Mouse (Mus musculus) retina, embryonic 14.5 days (tissue): Measurements from ENCODE around the gene Nhs.

Source experiments
- DNase-seq: peaks from one replicate; pipeline ENCODE4 v3.0.0-alpha.2; 2015; ENCODE audit warnings: low spot score

The Nhs gene

DNA sequence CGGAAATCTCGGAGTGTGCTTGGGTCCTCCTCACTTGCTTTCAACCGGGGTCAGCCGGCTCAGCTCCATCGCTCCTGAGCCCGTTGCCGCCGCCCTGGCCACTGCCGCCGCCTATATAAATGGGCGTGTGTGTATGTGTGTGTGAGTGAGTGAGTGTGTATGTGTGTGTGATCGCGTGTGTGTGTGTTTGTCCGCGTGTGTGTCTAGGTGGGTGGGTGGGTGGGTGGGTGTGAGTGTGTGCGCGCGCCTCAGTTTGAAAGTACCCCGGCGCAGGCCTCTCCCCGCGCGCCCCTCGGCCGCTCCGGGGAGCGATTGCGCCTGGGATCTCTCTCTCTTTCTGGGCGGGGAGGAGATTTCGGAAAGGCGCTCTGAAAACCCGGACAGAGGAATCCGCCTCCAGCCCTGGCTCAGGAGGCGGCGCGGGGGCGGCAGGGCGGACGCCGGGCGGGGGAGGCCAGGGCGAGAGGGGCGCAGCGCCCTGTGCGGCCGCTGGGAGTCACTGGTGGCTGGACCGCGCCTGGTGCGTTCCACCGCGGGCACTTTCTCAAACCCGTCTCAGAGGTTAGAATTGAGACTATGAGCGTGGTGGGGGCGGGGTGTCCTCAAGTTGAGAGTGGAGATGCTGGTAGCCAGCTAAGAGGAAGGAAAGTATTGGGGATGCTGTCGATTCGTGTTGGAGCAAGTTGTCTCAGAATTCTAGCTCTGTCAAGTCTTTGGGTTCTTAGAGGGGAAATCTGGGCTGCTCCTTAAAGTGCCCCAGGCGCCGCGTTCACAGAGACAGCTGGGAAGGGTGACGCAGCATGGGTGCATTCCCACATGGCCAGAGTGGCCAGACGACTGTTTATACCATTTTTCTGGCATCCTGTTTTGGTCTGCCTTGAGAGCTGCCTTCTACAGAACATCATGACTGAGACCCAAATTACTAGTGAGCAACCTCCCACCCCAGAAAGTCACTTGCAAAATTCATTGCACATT, at the start of gene Nhs:
Gene Nhs (minus strand): TSS at position 94 of the 975 bp plus-strand sequence.
- DNase-seq: peak; percentile 86

DNA sequence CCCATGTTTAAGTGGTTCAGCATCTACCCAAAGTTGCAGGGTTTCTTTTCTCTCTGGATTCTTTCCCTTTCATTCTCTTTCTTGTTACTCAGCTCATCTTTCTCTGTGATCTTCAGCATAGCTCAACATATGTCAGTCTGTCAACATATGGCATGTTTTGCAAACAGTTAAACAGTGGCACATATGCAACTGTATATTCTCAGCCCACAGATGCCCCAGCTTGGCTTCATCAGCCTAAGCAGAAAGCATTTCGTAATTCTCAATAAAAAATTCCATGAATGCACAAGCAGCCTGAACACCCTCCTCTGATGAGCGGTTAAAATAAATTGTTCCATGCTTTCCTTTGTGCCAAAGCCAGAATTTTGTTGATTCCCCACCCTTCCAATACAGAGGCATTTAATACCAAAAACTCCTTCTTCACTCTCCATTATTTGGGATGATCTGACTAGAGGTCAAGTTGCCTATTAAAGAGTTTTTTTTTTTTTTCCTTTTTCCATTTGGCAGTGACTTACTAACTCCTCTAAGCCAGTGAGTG, 46.9 kb upstream of the Nhs start:
- no peak for DNase-seq

- DNase-seq: peak; percentile 38
These were observed 540 bp downstream of the Nhs start for GRCm38 (mm10) chrX:162158743-162159636.

DNA sequence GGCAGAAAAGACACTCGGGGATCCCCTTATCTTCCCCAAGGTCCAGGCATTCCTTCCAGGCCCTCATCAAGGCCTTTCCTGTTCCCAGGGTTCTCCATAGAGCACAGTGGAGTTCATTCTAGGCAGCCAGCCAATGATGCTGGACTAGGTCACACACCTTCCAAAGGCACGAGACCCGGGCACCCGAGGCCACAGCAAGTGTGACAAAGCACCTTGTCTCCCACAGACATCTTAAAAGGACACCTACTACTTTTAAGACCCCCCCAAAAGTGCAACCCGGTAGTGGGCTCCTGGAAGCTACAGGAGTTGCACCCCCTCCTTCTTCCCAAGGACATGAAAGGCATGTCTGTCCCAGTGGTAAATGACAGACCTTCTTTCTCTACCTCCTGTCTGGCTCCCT, 1.4 kb downstream of the Nhs start:
- DNase-seq: no peak

DNA sequence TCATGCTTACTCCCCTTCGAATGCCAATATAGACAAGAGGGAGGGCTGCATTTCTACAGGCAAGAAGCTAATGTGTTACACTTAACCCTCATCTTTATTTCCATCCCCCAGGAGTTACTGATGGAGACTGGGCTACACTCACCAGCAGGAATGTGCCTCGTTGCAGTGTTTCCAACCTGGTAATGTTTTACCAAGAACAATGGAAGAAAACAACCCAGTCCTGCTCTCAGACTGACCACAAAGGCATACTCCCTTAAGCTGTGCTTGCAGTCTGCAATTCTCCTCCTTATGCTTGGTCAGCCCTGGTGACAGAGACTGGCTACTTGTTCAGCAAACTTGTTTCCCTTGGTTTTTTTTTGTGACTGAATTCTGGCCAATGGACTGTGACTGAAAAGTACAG, 21.7 kb downstream of the Nhs start:
- DNase-seq: no peak

DNA sequence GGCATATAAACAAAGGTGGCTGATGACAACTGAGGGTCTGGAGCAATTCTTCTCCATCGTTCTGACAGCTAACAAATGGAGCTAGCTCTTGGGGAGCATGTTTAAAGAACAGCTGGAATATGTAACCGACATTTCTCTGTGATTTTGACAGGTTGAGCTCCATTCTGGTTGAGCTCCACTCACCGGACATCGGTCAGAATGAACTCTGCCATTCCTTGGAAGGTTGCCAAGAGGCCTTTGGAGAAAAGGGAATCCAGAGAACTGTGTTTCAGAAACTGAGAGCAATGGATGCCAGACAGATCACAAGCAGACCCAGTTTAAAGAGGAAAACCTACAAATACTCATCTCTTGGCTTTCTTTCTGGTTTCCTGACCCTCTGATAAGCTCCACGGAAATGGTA, 46.3 kb downstream of the Nhs start:
- no peak for DNase-seq

GRCm38 (mm10) chrX:162102802-162103434, 56.6 kb downstream of the Nhs start:
- DNase-seq: no peak

DNA sequence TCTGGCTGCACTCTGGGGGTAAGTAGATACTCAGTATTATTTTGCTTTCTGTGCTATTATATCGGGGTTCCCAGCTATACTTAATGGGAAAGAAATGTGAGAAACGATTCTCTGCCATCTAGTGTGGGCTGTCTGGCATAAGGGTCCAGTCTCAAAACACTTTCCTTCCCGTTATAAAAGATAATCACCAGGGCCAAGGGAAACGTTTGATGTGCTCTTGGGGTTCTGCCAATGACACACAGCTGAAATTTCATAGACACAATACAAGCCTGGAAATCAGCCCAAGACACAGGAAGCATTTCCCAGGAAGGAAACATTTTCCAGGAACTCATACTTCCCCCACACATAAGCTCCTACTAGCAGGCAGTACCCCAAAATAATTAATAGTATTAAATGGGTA, 61.2 kb downstream of the Nhs start:
- DNase-seq: no peak

GRCm38 (mm10) chrX:162087291-162087690, 72.2 kb downstream of the Nhs start:
- DNase-seq: peak; percentile 41

DNA sequence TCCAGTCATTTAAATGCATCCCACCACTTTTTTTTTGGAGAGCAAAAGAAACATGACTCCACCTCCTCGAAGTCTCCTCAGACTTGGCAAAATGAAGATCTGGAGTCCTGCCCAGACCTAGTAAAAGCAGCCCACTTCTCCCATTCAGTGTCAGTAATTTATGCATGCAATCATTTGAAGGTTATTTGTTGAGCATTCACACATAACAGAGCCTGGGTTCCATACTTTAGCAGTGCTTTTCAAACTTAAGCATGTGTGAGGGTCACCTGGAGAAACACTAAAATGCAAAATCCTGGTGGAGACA, 73.7 kb downstream of the Nhs start:
- DNase-seq: no peak

DNA sequence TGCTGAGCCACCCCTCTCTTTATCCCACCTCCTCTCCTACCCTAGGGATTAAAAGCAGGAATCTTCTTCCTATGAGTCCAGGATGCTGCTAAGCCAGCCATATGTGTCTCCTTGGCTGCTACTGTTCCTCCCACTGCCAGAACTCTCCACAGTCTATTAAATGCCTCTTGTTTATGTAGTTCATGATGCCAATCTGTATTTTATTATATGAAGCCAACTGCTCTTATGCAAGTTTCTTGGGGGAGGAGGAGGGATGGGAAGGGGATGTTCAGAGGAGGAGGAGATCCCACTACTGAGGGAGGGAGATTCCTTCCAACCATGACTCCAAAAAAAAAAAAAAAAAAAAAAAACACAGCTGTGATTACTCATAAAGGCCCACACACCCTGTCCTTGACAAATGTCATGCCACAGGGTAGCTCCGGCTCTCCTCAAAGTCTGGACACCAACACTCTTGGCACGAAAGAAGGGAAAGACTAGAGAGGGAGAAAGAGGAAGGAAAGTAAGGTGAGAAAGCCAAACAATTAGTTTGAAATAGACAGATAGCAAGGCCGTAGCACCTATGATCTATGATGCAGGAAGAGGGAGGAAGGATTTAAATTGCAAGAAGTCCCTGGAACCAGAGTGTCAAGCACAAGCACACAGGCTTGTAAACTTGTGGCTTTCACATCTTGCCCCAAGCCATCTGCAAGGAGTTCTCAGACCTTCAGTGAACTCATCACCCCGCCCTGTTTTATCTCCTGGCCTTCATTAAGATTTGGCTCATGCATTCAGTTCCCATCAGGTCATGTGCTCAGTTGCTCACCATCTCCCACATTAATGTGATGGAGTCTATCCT, 74.3 kb downstream of the Nhs start:
- no peak for DNase-seq

DNA sequence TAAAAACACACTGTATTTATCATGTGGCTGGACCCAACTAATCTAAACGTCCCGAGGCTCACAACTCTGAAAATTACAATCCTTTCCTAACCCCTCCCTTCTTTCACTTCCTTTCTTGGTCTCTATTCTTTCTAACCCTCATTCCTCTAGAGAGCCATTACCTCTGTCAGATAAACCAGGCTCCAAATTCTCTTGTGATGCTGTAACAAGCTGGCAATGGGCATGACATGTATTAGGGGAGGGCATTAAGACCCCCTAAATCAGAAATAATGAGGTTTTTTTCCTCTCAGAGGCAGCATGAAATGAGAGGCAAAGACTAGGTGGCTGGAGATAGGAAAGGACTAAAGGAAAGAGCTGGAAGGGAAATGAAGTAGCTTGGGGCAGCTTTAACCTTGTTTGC, 96.4 kb downstream of the Nhs start:
- no peak for DNase-seq

DNA sequence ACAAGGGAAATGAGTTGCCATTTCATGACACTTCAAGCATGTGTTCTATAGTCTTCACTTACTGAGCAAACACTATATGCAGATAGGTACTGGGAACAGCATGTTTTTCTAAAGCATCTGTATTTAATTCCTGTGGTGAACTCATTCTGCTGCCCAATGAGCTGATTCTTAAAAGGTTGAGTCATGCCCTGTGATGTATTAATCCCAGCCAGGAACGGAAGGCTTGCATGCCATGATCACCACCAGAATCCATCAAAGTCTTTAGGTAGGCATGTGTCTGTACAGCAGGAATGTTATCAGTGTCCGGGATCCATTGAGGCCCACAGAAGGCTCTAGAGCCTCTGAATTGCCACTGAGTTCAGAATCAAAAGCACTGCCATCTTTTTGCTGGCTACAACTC, 103.9 kb downstream of the Nhs start:
- no peak for DNase-seq

DNA sequence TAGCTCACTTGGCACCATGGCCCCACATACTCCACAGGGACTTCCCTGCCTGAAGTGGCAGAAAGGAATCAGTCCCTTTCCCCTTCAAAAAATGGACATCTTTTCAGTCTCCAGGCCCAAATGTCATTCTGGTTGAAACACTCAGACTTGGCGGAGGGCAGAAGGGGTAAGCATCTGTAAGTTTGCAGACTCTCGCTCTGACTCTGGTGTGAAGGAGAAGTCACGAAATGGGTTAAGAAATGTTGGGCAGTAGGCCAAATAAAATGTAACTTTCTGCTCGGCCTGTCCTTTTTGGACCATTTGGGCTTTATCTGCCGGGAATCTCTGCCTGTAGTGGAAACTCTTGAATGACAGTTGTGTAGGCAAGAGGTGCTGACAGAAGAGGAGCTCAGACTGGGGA, 106.0 kb downstream of the Nhs start:
- no peak for DNase-seq

- DNase-seq: no peak
These were observed 107.0 kb downstream of the Nhs start for GRCm38 (mm10) chrX:162052534-162052933.

GRCm38 (mm10) chrX:162049616-162050015, 109.9 kb downstream of the Nhs start:
- no peak for DNase-seq

DNA sequence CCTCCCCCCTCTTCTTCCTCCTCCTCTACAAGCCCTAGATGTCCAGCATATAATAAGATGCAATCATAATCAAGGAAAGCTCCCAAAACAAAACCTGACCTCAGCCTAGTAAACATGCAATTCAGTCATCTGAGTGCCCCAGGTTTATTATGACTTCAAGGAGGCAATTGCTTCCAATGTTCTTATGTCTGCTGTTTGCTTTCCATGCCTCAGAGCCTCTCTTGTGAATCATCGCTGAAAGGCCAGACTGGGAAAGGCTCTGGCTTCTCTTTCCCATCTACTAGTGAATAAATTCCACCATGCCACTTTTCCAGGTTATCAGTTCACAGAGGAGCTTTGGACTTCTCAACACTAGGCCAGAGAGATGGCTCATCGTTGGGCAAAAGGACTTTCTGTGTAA, 114.0 kb downstream of the Nhs start:
- DNase-seq: no peak

- DNase-seq: peak; percentile 35
These were observed 115.4 kb downstream of the Nhs start for GRCm38 (mm10) chrX:162044109-162044508.

DNA sequence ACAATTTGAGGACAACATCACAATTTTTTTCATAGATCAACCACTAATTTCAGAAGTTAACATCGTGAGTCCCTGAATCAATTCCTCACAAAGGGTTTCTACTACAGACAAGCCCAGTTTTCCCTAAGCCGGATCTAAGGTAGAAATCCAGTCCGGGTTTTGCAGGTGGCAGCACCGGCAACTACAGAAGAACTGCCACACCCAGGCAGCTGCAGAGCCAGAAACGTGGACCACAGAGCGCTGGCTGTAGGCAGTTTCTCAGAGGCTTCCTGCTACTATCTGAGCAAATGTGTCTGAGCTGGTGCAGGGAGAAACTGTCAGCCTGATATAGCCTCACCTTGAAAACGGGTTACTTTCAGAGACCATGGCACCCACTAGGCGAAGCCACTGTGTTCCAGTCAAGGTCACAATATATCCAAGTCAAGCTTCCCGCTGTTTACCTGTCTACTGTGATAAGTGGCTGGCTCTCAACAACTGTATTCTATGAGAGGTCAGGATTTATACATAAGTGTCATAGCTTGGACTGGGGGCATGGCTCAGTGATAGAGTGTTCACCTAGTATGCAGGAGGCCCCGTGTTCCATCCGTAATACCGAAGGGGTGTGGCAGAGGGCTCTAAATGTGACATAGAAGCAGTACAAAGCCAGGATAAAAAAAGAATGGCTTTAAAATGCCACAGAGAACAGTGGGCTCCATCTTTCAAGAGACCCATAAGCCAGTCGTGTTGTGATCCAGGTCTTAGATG, 134.1 kb downstream of the Nhs start:
- DNase-seq: peak; percentile 64

- DNase-seq: no peak
These were observed 137.8 kb downstream of the Nhs start for GRCm38 (mm10) chrX:162021724-162022123.
